Mouse (Mus musculus): ENCODE data around the gene Gtf2ird2. TPM values are rescaled to one million over a fixed set of nuclear protein-coding genes. Genes with fewer than 3 reads are reported as not detected.
A peak's percentile ranks its signal among the peaks of the same experiment; 100 is the strongest.

Gene Gtf2ird2
- polyA plus RNA-seq, 1 experiment from 2014 or later = 4.4 TPM

- H3K9ac ChIP-seq (replicated peaks; ENCODE audit: low read depth) = no peak overlapping the region
- H3K27ac ChIP-seq (ENCODE audit: low read length) = no peak overlapping the region
- H3K4me2 ChIP-seq (replicated peaks; ENCODE audit: low read depth, low read length) = no peak overlapping the region
- no peaks in the 10 kb centered on the region for H3K9me3 ChIP-seq (ENCODE audit: low read length)
- ATAC-seq = no peak
- H3K36me3 ChIP-seq (ENCODE audit: insufficient read depth, low read length) = no peaks in the 10 kb centered on the region
- peaks cover 9% of the 10 kb centered on the region; the same call in 1 of the 2 replicates for H3K4me1 ChIP-seq (ENCODE audit: insufficient read depth, low read depth, low read length)
- no peak overlapping the region for H3K4me3 ChIP-seq (ENCODE audit: low read depth, low read length)
- H3K27me3 ChIP-seq (replicated peaks; ENCODE audit: insufficient read depth, low read length) = no peaks in the 10 kb centered on the region
- DNase-seq (ENCODE audit: low spot score) = no peak
- TF ChIP-seq EP300 (IDR thresholded peaks at IDR 0.05) (no peak), CTCF (IDR thresholded peaks at IDR 0.05) (no peak)
- WGBS = 92% methylated on average over 3 of the region's 3 CpGs
Measured at GRCm38 (mm10) chr5:134186059-134186458, 2.2 kb downstream of the Gtf2ird2 start.

- Histone ChIP-seq H3K4me1 (ENCODE audit: insufficient read depth, low read depth, low read length) (0 out of 2 replicates have a peak, but pooled peaks cover 7% of the 10 kb centered on the region), H3K4me2 (replicated peaks; ENCODE audit: low read depth, low read length) (no peak overlapping the region), H3K4me3 (ENCODE audit: low read depth, low read length) (no peak overlapping the region), H3K36me3 (ENCODE audit: insufficient read depth, low read length) (no peaks in the 10 kb centered on the region), H3K27me3 (replicated peaks; ENCODE audit: insufficient read depth, low read length) (no peaks in the 10 kb centered on the region), H3K9me3 (ENCODE audit: low read length) (no peaks in the 10 kb centered on the region), H3K9ac (replicated peaks; ENCODE audit: low read depth) (no peak overlapping the region), H3K27ac (ENCODE audit: low read length) (no peak overlapping the region)
- WGBS = 65% methylated on average over 4 of the region's 4 CpGs
- ATAC-seq (no peak), DNase-seq (ENCODE audit: low spot score) (peak; percentile 49)
- TF ChIP-seq EP300 (IDR thresholded peaks at IDR 0.05) (no peak), CTCF (IDR thresholded peaks at IDR 0.05) (peak; percentile 94)
Measured at GRCm38 (mm10) chr5:134186961-134187731, 3.3 kb downstream of the Gtf2ird2 start.

- TF ChIP-seq CTCF (IDR thresholded peaks at IDR 0.05) = no peak
- TF ChIP-seq EP300 (IDR thresholded peaks at IDR 0.05) = no peak
- Histone ChIP-seq H3K9me3 (ENCODE audit: low read length) (no peaks in the 10 kb centered on the region), H3K36me3 (ENCODE audit: insufficient read depth, low read length) (no peaks in the 10 kb centered on the region), H3K4me2 (replicated peaks; ENCODE audit: low read depth, low read length) (no peak overlapping the region), H3K9ac (replicated peaks; ENCODE audit: low read depth) (no peak overlapping the region), H3K27me3 (replicated peaks; ENCODE audit: insufficient read depth, low read length) (no peaks in the 10 kb centered on the region), H3K4me3 (ENCODE audit: low read depth, low read length) (no peak overlapping the region), H3K27ac (ENCODE audit: low read length) (no peak overlapping the region), H3K4me1 (ENCODE audit: insufficient read depth, low read depth, low read length) (0 out of 2 replicates have a peak, but pooled peaks cover 2% of the 10 kb centered on the region)
- ATAC-seq (no peak), DNase-seq (ENCODE audit: low spot score) (no peak)
- WGBS = 61% methylated on average over 7 of the region's 7 CpGs
Measured at GRCm38 (mm10) chr5:134188571-134188970, 4.8 kb downstream of the Gtf2ird2 start.

DNA sequence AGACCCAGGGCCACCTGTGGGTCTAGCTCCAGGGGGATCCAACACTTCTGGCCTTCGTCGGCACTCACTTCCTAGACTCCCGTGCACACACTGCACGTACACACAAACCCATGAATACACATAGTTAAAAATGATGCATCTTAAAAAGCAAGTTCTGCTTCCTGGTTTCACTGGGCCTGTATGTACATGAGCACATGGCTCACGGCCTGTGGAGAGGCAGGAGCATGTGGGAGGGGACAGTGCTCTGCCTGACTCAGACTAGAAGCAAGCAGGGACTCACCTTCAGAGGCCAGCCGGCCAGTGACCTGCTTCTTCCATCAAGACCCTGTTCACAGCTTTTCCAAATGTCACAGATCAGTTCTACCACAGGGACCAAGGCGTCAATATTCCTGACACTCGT is 9.8 kb downstream of the Gtf2ird2 start:
- H3K4me3 ChIP-seq (ENCODE audit: low read depth, low read length) = no peak overlapping the region
- no peaks in the 10 kb centered on the region for H3K4me1 ChIP-seq (ENCODE audit: insufficient read depth, low read depth, low read length)
- H3K9me3 ChIP-seq (ENCODE audit: low read length) = no peaks in the 10 kb centered on the region
- no peak overlapping the region for H3K9ac ChIP-seq (replicated peaks; ENCODE audit: low read depth)
- no peak for DNase-seq (ENCODE audit: low spot score)
- 77% methylated on average over 8 of the region's 8 CpGs for WGBS
- H3K27ac ChIP-seq (ENCODE audit: low read length) = no peak overlapping the region
- no peaks in the 10 kb centered on the region for H3K27me3 ChIP-seq (replicated peaks; ENCODE audit: insufficient read depth, low read length)
- no peak overlapping the region for H3K4me2 ChIP-seq (replicated peaks; ENCODE audit: low read depth, low read length)
- H3K36me3 ChIP-seq (ENCODE audit: insufficient read depth, low read length) = no peaks in the 10 kb centered on the region
- ATAC-seq = no peak
- no peak for TF ChIP-seq CTCF (IDR thresholded peaks at IDR 0.05)
- TF ChIP-seq EP300 (IDR thresholded peaks at IDR 0.05) = no peak

DNA sequence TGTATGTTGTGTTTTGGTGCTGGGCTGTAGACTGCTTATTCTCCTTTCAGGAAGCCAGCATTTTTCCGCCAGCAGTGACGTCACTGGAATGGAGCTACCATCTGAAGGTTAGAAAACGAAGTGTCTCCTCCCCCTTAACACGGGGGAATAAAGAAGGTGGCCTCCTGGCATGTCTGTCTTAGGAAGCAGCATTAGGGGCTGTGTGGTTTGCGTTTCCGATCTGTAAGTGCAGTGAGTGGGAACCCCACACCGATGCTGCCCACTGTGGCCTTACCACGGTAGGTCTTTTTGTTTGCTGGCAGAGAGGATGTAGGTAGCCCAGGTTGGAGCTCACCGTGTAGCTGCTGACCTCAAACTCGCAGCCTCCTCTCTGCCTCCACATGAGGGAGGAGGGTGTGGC is 22.9 kb downstream of the Gtf2ird2 start:
- Histone ChIP-seq H3K27me3 (replicated peaks; ENCODE audit: insufficient read depth, low read length) (no peaks in the 10 kb centered on the region), H3K4me1 (ENCODE audit: insufficient read depth, low read depth, low read length) (peaks cover 7% of the 10 kb centered on the region), H3K36me3 (ENCODE audit: insufficient read depth, low read length) (no peaks in the 10 kb centered on the region), H3K4me3 (ENCODE audit: low read depth, low read length) (no peak overlapping the region), H3K9me3 (ENCODE audit: low read length) (no peaks in the 10 kb centered on the region), H3K9ac (replicated peaks; ENCODE audit: low read depth) (no peak overlapping the region), H3K4me2 (replicated peaks; ENCODE audit: low read depth, low read length) (no peak overlapping the region), H3K27ac (ENCODE audit: low read length) (no peak overlapping the region)
- no peak for TF ChIP-seq CTCF (IDR thresholded peaks at IDR 0.05)
- no peak for TF ChIP-seq EP300 (IDR thresholded peaks at IDR 0.05)
- DNase-seq (ENCODE audit: low spot score) (no peak), ATAC-seq (no peak)
- WGBS = 75% methylated on average over 10 of the region's 10 CpGs

- 7% methylated on average over 11 of the region's 11 CpGs for WGBS
- Histone ChIP-seq H3K4me2 (replicated peaks; ENCODE audit: low read depth, low read length) (no peak overlapping the region), H3K27me3 (replicated peaks; ENCODE audit: insufficient read depth, low read length) (no peaks in the 10 kb centered on the region), H3K27ac (ENCODE audit: low read length) (peak overlapping the region; percentile 38; the same call in 1 of the 2 replicates), H3K4me1 (ENCODE audit: insufficient read depth, low read depth, low read length) (peaks cover 7% of the 10 kb centered on the region), H3K9ac (replicated peaks; ENCODE audit: low read depth) (no peak overlapping the region), H3K36me3 (ENCODE audit: insufficient read depth, low read length) (no peaks in the 10 kb centered on the region), H3K9me3 (ENCODE audit: low read length) (no peaks in the 10 kb centered on the region), H3K4me3 (ENCODE audit: low read depth, low read length) (no peak overlapping the region)
- TF ChIP-seq CTCF (IDR thresholded peaks at IDR 0.05) (no peak), EP300 (IDR thresholded peaks at IDR 0.05) (no peak)
- ATAC-seq = peak; percentile 86
- peak; percentile 88 for DNase-seq (ENCODE audit: low spot score)
Measured at GRCm38 (mm10) chr5:134209931-134210554, 26.2 kb downstream of the Gtf2ird2 start.

Data from lung, postnatal 0 days (tissue).